Mouse (Mus musculus) T-helper 1 cell (primary cell): ENCODE results near the gene Mpzl3.

Experiments used
- in situ Hi-C: fragments of 300-600 bp; cut with MboI, MseI; formaldehyde crosslinking; loops from one replicate; pipeline ENCODE4 v1.15.1; 2025; ENCODE audit warnings: high pct_unique_total_duplicates

Gene Mpzl3

DNA sequence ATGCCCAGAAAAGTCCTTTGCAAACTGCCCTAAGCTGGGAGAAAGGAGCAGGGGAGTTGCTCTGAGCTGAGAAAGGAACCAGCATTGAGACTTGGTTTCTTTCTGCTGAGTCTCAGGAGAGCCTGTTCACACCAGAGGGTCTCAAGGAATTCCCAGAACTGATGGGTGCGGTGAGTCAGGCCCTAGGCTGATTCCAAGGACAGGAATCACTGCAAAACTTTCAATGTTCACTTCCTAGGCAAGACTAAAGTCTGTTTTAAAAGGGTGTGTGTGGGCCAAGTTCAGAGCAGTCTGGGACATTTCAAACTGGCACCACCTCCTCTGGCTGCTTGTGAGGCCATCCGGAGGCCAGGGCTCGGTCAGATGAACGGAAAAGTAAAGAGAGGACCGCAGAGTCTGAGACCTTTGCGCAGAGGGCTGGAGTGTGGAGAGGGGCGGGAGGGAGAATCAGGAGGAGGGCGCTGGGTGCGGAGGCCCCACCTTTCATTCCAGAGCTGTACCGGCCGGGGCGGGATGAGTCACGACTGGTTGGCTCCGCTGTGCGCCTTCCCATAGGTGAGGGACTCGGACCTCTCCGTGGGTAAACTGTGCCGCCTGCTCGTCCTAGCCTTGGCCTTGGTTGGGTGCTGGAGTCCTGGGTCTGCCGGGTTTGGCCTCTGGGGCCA, 12.8 kb upstream of the Mpzl3 start:
- in situ Hi-C loops: no loop called here

- in situ Hi-C loops: no loop called here
These were observed 12.0 kb upstream of the Mpzl3 start for GRCm38 (mm10) chr9:45042947-45043346.

DNA sequence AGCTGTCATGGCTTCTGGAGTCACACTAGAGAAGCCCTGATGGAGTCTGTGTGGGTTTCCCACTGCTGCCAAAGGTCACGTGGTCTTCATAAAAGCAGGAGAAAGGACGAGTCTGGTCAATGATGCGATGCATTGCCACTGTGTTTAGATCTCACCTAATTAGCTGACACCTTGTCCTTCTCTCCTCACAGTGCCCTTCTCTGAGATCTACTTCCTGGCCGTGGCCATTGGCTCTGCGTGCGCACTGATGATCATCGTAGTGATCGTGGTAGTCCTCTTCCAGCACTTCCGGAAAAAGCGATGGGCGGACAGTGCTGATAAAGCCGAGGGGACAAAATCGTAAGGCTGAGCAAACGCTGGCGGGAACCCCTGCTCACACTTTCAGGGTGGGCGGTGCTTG, 8.0 kb upstream of the Mpzl3 start:
- in situ Hi-C loops: no loop called here

DNA sequence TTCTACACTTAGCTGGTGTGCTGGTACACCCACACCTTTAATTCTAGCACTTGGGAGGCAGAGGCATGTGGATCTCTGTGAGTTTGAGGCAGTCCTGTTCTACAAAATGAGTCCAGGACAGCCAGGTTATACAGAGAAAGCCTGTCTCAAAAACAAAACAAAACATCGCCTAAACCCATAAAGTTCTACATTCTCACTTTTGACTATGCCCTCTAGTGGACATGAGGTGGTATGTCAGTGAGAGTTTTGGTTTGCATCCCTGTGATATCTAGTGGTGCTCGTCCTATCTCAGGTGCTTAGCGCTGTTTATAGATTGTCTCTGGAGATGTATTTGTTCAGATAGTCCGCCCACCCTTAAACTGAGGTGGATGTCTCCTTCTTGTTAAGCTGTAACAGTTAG, 6.5 kb upstream of the Mpzl3 start:
- in situ Hi-C loops: no loop called here

- in situ Hi-C loops: no loop called here
These were observed 5.3 kb upstream of the Mpzl3 start for GRCm38 (mm10) chr9:45049731-45050130.

DNA sequence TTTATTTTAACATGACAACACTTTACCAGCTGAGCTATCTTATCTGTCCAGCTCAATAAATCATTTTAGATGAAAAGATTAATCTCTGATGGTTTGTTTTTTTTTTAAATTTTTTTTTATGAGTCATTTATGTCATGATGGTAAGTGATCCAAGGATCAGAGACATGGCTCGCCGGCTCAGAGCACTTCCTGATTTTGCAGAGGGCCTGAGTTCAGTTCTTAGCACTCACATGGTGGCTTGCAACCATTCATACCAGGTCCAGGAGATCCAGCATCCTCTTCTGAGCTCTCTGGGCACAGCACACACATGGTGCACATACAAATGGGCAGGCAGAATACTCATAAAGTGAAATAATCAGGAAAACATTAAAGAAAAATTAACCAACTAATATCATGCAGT, 4.7 kb upstream of the Mpzl3 start:
- in situ Hi-C loops: no loop called here

GRCm38 (mm10) chr9:45058304-45058940, 3.4 kb downstream of the Mpzl3 start:
- in situ Hi-C loops: no loop called here

DNA sequence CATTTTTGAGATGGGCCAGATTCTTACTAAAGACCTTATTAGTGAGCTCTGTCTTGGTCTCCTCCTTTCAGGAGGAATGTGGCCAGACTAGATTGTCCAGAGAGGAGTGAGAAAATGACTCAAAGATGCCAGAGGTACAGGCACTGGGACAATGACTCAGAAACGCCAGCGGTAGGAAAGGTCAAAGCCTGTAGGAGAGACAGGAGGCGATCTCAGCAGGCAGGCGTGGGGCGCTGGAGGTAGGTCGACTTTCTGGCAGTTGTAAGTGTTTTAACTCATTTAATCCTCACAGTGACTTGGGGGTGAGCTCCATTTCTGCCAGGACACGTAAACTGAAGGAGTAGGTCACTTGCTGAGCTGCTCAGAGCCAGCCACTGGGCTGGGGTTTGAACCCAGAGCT, 5.2 kb downstream of the Mpzl3 start:
- in situ Hi-C loops: no loop called here

GRCm38 (mm10) chr9:45062677-45063076, 7.7 kb downstream of the Mpzl3 start:
- in situ Hi-C loops: no loop called here

- in situ Hi-C loops: no loop called here
These were observed 9.4 kb downstream of the Mpzl3 start for GRCm38 (mm10) chr9:45064421-45064820.

GRCm38 (mm10) chr9:45066735-45067134, 11.7 kb downstream of the Mpzl3 start:
- in situ Hi-C loops: no loop called here

DNA sequence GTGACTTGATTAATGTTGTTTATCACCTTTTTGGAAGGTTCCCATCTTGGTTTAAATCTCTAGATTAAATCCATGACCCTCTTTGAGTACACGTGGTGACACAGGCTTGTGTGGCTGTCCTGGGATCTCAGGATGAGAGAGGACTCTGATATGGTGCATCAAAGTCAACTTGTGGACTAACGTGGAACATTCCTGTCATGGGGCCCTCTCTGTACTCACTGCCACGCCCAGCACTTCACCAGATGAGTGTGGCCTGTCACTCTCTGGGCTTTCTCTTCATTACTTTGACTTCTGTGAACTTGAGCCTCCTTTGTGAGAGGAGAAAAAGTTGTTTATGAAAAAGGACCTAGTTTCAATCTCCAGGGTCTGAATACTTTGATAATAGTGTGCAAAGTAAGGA, 16.8 kb downstream of the Mpzl3 start:
- in situ Hi-C loops: loop anchor here (10.0 kb wide), 1 partner anchor 57 kb away; no protein-coding TSS in a partner anchor

- in situ Hi-C loops: loop anchor here (10.0 kb wide), 1 partner anchor 63 kb away; no protein-coding TSS in a partner anchor
These were observed 22.9 kb downstream of the Mpzl3 start for GRCm38 (mm10) chr9:45077859-45078258.

GRCm38 (mm10) chr9:45079011-45079410, 24.0 kb downstream of the Mpzl3 start, which contains the start of gene Jaml:
Jaml (plus strand) TSS chr9:45079183.
- in situ Hi-C loops: loop anchor here (10.0 kb wide), 1 partner anchor 64 kb away; no protein-coding TSS in a partner anchor

GRCm38 (mm10) chr9:45083132-45083531, 28.1 kb downstream of the Mpzl3 start:
- in situ Hi-C loops: no loop called here

DNA sequence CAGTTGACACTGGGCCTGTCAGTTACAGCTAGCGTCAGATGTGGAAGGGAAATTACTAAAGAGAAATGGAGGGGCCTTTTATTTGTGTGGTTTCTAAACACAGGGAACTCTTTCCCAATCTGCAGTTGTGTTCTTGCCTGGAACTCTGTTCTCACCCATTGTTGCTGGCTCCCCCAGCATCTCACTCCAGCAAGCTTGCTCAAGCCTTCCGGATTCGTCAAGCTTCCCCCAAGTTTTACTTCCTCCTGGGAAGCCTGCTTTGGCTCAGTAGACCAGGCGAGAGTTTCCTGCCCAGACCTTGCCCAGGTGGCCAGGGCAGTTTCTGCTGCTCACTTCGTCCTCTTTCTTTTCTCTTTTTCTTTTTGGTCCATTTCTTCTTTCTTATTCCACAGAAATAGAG, 29.6 kb downstream of the Mpzl3 start:
- in situ Hi-C loops: no loop called here

DNA sequence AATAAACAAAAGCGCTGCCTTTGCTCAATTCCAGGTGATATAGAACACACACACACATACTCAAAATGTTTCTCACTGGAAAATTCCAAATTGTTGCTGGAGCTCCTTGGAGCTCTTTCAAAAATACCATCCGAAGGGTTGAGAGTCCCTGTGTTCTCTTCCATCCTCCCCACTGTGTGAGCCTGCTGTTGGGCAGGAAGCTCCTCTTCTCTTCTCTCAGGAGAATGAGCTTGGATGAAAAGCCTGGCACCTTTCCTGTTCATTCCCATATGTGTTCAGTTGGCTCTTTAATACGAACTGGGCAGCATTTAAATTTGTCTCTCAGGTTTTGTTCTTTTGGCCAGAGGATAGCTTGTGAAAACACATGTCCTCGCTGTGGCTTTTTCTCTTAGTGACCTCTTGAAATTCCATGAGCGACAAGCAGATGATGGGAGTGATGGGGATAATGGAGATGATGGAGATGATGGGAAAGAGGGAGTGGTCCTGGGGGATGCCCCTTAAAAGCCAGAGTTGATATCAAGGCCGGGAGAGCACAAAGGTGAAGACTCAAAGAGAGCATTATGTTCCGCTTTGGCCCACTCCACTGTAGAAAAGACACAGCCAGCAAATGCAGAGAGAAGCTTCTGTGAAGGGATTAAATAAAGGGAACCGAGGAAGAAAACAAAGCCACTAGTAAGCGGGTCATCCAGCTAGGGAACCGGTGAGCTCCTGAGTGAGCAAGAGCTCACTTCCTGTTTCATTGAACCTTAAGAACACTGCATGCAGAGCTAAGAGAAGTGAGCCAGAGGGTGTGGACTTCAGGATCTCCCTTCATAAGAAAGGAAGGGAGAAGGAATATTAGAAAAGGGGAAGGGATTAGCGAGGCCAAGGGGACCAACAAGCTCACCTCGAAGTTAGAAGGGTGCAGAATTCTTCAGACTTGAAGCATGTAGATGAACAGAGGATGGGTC, 31.0 kb downstream of the Mpzl3 start:
- in situ Hi-C loops: no loop called here

- in situ Hi-C loops: no loop called here
These were observed 33.1 kb downstream of the Mpzl3 start for GRCm38 (mm10) chr9:45088040-45088439.

DNA sequence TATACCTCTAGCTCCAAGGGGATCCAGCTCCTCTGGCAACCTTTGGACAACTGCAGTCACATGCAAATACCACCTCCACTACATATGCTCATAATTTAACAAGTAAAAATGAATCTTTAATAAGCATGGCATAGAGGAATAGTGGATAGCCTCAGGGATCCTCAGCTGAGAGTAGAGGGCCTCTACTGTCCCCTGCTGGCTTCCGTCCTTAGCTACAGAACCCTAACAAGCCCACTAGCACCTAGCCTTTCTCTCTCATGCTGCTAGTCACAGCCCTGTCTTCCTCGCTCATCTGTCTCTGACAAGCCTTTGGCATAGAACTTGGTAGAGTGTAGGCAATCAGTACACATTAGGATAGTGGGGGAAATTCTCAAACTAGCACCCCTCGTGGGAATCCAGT, 35.8 kb downstream of the Mpzl3 start:
- in situ Hi-C loops: no loop called here

DNA sequence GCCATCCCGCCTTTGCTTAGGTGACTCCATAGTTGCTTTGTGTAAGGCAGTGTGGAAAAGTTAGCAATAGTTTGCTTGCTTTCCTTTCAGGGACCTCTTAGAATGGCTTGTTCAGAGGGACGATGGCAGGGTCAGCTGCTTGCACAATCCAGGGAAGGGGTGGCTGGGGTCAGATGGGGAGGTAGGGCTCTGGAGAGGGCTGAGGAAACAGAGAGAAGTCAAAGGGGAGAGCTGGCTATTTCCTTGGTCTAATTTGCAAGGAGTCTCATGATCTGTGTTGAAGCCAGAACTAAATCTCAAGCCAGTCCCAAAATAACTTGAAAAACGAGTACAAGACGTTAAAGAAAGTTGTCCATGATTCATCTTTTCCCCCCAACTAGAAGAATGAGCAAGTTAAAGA, 37.7 kb downstream of the Mpzl3 start:
- in situ Hi-C loops: no loop called here

GRCm38 (mm10) chr9:45095149-45095937, 40.4 kb downstream of the Mpzl3 start:
- in situ Hi-C loops: no loop called here
